Mouse (Mus musculus) A20 (cell line): Measurements from ENCODE around the gene Runx3.

ENCODE experiments used
- DNase-seq: peaks from one replicate; pipeline ENCODE4 v3.0.0-alpha.2; 2011; ENCODE audit warnings: low read depth, low spot score

Runx3 gene

DNA sequence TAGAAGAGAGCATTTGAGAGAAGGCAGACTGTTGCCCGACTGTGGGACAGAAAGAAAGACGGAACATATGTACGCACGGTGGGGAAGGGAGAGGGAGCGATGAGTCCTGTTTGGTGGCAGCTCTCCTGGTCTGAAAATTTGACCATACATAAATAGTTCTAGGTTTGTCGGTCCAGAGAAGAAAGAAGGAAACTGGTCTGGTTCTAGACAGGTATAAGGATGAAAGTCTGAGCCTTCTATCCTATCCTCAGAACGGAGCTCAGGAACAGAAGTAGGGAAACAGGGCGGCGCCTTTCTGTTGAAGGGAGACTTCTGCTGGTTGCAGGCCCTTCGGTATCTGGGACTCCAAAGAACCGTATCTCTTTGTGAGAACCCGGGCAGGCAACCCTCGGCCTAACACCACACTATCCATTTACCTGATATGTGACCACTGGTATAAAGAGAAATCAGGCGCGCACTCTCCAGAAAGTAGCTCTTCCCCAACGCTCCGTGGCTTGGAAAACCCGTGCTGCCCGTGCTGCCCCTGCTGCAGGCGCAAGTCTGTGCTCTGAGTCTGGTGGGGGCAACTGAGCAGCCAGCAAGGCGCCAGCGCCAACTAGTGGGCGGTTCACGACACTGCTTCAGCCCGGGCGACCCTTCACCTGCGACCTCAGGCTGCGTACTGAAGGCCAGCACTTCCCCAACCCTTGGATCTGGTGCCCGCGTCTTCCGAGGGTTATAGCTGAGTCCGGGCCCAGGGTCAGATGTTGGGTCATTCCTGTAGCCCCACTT lies 29.8 kb downstream of the Runx3 start:
- DNase-seq: peak; percentile 85

DNA sequence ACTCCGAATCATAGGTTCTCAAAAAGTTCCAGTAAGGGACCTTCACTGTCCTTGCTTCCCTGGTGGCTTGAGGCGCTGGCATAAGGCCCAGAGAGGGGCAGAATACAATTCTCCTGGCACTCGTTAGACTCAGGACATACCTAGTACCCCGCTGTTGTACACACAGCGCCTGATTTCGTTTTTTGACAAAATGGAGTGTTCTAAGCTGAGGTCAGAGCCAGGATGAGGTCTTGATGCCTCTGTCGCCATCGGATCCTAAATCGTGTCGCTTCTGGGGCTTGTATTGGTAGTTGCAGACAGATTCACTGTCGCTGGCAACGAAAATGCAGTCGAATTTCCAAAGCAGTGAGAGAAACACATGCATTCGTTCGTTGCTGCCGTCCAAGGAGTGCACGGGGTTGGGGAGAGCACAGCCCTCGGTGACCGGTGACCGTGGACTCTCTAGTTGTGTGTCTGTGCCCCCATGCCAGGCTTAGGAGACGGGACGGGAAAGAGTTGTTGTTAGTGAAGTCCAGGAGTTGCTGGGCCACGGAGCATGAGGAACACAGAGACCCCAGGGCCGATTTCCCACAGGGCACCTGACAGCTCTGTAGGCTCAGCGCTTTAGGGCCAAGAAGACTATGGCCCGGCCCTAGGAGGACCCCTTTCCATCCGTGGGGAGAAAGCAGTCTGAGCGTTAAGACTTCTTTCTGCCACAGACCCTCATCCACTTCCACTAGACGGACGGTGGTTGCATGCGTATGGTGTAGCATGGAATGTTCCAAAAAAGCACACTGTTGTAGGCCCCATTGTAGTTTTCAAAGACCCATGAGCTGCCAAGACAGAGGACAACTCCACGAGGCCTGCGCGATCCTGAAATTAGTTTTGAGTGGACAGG lies 30.9 kb downstream of the Runx3 start:
- no peak for DNase-seq

DNA sequence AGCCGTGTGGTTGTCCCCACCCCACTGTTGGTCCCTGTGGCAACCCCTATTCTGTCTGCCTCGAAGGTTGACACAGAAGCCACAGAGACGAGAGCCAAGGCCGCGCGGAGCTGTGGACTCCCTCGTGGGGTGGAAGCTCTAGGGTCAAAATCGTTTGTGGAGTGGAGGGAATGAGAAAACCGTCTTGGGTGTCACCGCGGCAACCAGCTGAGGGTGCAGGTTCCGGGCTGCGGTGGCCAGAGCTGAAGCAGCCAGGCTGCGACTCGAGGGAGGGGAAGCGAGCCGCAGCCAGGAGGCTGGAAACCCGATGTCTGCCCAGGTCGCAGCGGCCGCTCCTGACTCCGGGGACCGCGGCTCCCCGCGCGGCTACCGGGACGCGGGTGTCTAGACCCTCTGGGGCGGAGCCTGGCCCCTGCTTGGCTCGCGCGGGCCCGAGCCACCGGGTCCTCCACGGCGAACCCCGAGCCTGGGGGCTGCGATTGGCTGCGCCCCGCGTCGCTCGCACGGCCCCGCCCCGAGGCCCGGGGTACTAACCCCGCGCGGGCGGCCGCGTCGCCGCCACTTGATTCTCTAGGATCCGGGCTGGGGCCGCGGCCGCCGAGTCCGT lies 31.6 kb downstream of the Runx3 start:
- DNase-seq: peak; percentile 82

DNA sequence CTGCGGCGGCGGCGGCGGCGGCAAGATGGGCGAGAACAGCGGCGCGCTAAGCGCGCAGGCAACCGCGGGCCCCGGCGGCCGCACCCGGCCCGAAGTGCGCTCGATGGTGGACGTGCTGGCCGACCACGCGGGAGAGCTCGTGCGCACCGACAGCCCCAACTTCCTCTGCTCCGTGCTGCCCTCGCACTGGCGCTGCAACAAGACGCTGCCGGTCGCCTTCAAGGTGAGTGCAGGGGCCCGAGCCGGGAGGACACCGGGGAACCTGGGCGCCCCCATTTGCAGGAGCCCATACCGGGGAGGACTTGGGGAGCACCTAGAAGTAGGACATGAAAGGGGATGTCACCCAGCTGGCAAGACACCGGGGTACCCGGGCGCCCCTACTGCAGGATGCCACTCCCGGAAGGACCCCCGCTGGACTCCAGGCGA lies 32.4 kb downstream of the Runx3 start:
- peak; percentile 82 for DNase-seq

DNA sequence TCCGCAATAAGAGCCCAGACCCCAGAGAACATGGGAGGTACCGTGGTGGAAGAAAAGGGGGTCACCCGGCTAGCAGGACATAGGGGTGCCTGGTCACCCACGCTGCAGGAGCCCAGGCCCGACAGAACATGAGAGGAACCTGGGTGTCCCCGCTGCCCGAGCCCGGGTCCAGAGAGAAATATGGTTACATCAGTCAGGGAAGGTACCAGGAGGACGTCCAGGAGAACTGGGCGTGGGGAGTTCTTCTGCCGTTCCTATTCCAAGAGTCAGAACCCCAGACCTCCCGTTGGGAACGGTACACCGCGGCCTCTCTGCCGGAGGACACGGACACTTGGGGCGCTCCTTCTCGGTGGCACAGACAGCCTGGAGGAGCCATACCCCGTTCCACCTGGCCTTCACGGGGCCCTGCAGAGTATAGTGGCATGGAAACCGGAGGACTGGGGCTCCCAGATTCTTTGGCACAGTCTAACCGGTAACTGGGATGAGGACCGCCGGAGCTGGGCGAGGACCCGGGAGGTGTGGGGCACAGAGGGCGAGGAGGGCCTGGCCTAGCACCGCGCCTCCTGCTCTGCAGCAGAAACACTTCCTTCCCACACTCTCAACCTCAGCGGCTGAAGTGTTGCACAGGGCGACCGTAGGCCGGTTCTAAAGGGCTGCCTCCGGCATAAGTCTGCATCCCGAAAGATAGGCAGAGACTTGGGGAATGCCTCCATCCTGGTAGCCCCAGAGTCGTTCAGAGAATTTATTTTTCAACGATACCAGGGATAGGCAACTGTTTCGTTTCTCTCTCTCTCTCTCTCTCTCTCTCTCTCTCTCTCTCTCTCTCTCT lies 33.0 kb downstream of the Runx3 start:
- peak; percentile 90 for DNase-seq

DNA sequence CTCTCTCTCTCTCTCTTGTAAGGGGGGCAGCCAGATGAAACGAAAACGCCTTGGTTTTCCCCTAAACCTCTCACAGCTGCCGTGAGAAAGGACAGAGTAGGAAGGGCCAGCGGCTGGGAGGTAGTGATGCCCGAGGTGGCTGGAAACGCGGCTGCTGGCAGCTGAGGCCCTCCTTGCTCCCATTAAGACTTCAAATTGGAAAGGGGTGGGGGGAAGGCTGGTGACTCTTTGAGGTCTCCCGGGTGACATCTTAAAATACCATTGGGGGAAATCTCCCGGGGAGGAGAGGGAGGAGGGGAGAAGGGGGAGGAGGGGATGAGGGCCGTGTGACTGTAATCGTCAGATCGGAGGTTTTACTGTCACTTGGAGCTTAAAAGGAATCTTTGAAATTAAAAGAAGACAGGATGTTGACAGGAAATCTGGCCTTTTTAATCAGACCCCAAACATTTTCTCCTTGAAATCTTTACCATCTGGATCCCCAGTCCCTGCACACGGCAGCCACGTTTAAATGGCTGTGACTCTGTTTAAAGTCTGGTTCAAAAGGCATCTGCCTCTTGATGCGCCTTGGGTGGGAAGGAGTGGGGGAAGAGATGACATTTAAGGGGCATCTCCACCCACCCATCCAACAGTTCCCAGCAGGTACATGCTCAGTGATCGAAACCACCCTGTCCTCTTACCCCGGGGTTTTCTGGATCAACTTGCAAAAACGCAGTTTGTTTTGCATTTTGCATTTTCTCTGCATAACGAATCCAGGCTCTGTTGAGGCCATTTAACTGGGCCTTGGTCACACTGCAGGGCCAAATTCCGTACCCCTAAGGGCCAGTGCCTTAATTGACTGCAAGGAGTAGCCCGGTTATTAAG lies 33.9 kb downstream of the Runx3 start:
- DNase-seq: no peak

DNA sequence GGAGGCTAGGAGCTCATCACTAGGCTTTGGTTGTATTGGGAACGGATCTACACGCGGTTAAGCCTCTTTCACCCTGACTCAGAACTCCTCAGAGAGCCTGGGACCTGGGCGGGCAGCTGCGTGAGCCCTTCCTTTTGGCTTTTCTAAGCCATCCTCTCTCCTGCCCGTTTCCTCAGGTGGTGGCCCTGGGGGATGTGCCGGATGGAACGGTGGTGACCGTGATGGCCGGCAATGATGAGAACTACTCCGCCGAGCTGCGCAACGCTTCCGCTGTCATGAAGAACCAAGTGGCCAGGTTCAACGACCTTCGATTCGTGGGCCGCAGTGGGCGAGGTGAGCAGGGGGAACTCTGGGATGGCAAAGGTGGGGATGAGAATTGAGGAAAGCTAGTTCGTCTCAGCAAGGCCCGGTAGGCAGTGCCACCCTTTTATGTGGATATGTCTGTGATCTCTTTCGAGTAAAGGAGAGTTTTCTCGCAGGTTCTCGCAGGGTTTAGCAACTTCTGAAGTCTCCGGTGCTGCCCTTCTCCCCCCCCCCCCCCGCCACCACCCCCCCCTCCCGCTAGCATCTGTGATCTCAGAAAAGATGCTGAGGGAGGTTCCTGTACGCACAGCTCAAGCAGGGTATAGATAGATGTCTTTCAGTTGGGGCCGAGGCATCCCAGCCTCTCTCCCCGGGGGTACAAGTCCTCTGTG lies 34.8 kb downstream of the Runx3 start:
- DNase-seq: no peak

DNA sequence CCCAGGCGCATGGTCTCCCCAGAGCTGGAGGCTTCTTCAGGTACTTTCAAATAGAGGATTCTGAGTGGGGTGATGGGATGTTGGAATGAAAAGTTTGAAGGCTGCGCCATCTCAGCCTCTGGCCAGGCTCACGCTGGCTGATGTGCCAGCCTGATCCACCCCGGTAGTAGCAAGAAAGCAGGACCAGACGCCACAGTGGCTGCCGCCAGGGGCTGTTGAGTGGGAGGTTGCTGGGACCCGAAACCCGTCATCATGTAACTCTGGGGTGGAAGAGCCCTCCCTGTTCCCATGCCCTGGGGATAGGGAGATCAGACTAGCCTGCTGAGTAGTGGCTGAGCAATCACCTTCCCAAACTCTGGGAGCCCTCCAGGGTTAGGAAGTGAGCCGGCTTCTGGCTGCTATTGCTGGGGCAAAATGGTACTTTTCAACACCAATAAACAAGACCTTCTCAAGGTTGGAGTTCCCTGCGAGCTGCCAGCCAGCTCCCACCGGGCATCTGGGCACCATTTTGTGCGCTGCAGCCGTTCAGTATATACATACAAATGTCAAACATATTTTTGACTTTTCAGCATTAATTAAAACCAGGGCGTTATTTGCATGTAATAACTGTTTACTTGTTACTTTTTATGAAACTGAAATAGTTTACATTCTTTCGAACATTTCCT lies 35.5 kb downstream of the Runx3 start:
- DNase-seq: no peak

DNA sequence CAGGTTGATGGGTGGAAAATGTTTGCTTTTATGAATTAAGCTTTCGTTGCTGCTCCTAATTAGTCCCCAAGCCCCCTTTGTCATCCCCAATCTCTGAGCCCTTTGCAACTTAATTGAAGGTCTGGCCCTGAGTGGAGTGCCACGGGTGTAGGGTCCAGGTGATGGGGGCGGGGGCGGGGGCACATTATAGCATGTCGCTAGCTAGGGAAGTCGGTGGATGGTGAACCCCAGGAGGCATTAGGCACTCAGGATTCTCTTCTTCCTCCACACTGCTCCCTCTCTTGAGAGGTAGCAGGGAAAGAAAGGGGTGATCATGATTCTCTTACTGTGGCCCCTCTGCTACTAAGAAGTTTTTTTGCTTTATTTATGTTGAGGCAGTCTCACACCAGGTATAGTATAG lies 36.1 kb downstream of the Runx3 start:
- no peak for DNase-seq

DNA sequence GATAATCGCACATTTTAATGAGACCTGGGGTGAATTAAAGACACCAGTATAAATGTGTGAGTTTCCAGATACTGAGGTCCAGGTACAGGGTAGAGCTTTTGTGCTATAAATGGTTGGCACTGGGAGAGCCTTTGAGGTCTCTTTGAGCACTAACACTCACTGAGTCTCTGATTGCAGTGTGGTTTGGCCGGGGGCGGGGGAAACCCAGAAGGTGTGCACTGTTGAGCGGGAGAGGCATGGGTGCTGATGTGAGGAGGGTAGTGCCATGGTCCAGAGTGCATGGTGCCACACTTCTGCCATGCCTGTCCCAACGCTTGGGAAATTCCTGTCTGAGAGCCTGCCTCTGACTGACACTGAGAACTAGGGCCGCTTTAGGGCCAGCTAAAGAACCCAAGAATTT lies 36.9 kb downstream of the Runx3 start:
- no peak for DNase-seq

DNA sequence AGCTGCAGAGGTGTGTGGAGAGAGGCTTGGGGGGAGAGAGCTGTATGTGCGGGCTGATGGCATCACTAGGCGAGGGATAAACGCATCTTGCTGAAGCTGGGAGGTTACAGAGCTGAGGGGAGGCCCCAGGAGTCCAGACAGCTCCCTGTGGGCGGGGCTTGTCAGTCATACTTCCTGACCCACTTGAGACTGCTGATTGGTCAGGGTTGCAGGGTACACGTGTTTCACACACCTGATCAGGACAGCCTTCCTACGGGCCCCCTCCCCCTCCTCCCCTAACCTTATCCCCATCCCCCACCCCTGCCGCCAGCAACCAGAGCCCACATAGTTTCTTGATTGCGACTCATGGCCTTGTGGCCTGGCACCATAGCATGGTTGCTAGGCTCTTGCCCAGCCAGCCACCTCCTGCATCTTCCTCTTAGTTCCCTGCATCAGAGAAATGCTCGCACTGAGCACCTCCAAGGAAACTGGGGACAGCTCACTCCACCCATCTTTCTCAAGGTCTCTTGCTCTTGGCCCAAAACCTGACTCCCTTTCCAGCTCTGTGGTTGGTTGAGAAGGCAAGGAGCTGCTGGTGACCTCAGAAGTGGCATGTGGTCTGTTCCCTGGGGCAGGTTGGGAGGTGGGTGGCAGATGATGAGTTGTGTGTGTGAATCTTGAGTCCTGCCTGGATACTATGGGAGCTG lies 38.4 kb downstream of the Runx3 start:
- DNase-seq: no peak

DNA sequence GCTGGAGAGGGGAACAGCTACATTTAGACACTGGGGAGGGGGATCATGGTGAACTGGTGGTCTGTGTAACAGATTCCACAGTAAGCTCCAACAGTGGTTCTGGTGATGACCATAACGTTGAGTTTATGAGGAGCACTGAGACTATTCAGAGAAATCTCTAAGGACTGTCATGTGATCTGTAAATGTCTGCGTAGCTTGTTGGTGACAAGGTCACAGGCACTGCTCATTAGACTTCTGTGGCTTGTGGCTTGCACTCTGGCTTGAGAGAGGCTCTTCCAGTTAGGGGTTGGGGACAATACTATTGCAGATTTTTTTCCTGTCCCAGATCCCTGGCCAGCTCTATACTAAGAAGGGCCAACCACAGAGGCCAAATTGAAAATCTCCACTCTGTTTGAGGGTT lies 39.2 kb downstream of the Runx3 start:
- DNase-seq: no peak

DNA sequence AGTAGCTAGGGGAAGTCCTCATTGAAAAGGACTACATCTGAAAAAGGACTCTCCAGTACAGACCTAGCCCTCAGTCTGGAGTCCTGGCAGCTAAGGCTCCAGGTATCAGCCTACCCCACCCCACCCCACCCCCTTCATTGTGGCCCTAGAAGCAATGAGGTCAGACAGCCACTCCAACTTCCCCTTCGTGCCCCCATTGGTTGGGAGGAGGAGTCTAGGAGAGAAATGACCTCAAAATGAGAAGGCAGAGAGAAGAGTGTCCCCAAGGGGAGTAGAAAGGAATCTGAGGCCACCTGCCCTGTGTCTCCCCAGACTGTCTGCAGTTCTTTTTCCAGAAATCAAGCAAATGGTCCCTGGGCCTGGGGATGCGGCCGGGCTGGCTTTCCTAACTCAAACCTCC lies 39.7 kb downstream of the Runx3 start:
- DNase-seq: no peak

DNA sequence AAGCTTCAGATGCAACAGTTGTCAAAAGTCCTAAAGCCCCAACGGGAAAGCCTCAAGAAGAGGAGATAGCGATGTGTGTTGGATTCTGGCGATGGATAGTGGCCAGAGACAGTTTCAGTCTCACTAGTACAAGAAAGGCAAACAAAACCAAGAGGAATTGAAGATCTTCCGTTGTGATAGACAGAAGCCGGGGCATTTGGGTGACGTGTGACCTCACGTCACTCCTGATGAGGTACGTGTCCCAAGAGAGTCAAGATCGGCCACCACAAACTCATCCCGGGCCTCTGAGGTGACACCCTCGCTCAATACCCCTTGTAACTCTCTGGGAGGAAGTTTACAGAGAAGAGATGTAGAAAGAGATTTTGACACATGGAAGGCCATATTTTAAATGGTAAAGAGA lies 41.0 kb downstream of the Runx3 start:
- no peak for DNase-seq

DNA sequence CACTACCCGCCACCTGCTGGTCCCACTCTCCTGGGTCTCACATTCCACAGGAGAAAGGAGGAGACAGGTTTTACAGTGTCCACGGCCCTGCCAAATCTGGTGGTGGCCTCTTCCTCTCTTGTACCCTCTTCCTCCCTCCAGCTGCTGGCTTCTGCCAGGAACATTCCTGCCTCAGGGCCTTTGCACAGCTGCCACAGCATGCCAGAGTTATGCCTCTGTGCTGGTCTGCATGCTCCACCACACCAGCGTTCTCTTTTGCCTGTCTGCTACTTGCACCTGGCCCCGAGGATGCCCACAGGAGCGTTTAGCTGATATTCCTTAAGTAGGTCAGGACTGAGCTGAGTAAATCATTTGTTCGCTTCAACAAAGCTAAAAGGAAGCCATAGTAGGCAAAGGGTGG lies 45.3 kb downstream of the Runx3 start:
- DNase-seq: no peak

DNA sequence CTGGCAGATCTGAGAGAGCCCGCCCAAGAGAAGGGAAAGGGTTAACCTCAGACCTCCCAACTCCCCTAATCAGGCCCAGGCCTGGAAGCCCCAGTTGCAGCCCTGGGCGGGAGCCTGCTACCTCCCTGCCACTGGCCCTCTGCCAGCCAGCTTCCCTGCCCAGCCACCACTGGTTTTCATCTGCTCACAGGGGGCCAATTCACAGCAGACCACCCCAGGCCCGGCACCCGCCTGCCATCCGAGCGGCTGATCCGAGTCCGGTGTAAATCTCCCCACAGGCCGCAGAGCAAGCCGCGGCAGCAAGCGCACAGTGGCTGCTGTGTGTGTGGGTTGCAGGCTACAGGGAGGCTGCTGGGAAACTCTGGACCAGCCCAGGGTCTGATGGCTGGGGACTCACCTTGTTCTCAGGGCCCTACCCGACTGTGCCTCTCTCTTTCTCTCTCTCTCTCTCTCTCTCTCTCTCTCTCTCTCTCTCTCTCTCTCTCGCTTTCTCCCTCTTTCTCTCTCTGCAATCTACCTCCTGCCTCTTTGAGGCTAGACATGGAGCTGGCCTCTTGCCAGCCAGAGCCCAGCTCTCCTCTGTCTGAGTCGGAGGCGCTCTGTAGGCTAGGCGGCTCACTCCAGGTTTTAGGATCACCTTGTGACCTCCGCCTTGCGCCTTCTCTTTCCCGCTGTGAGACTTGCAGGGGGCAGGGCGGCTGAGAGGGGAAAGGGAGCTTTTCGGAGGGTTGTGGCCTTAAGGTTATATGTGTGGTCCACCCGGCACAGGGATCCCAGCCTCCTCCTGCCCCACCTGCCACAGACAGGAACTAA lies 46.2 kb downstream of the Runx3 start:
- no peak for DNase-seq

DNA sequence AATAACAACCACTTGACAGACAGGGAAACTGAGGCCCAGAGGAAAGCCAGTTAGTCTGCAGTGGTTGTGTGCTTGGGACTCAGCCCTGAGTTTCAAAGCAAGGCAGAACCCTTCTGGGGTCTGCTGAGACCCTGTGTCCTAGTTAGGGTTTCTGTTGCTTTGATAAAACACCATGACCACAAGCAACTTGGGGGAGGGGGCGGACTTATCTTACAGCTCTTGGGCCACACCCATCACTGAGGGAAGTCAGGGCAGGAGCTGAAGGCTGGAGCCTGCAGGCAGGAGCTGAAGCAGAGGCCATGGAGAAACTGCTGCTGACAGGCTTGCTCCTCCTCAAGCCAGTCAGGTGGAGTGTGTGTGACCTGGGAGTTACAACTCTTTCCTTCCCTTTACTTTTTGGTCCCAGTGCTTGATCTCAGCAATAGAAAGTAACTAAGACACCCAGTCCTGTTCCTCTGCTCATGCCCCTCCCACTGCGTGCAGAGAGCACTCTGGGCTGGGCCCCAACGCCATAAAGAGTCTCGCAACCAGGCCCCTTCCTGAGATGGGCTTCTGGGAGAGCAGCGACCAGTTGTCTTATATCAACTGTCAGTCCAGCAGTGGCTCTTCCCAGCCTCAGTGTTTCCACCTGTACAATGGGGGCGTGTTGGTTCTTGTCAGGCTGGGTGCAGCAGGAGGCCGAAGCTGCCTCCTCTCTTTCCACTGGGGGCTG lies 47.5 kb downstream of the Runx3 start:
- DNase-seq: no peak
